Mouse (Mus musculus): ENCODE data around the gene Npy5r. TPM values are rescaled to one million over a fixed set of nuclear protein-coding genes. Genes with fewer than 3 reads are reported as not detected.

Gene Npy5r
- polyA plus RNA-seq (2012; rRNA removed) = 0.73 and 0.77 TPM in 2 replicates

DNA sequence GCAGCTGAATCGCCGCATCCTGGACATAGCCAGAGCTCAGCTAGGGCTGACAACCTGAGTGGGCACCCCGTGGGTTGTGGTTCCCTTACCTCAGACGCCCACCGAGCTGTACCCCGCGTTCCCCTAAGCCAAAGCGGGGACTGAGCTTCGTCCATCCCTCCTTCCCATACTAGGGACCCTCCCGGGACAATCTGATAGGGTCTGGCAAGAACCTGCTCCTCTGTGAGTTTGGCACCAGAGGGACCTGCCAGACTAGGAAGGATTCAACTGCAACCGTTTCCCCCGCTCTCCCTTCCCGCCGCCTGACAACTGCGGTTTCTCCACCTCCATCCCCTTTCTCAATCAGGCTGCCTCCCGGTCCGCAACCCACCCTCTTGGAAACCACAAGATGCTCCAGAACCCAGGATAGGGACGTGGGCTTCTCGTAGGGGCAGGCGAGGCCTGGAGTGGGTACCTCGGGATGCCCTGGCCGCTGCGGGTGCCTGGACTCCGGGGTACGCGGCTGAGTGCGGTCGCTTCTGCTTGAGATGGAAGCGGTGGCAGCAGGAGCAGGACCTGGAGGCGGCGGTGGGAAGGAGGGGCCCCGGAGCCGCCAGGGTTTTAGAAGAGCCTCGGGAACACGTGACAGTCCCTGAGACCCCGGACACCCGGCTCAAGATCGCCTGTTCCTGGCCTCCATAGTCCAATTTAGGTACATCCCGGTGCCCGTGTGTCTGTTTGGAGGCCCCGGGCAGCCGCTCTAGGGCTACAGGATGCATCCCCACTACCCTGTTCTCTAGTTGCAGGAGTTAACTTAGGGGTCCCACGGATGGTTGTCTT lies at the start of gene Npy5r:
Npy5r (minus strand) TSS at position 618 of the 819 bp plus-strand sequence.
- peak; percentile 63 for DNase-seq (ENCODE audit: low read depth)
- TF ChIP-seq POLR2A (IDR thresholded peaks at IDR 0.05; ENCODE audit: borderline replicate concordance, extremely low read depth, insufficient read depth, insufficient read length, poor library complexity, severe bottlenecking) (no peak), CTCF (IDR thresholded peaks at IDR 0.05; ENCODE audit: borderline replicate concordance, extremely low read depth, insufficient read depth, insufficient read length) (no peak)

DNA sequence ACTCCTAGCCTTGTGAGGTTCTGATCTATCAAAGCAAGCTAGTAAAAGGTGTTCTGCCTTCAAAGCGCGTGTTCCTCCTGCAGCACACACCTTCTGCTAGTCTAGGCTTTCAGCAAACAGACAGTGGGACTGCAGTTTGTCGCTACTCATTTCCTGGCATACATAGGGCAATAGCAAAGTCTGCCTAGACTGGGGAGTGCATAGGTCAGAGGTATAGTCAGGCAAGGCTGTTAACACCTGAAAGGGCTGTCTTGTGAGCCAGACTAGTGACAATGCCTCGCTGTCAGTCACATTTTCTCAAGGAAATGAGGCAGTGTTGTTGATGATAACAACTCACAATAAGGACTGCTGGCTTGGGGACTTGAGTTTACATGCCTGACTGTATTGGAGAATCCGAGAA lies 44.0 kb upstream of the Npy5r start:
- TF ChIP-seq POLR2A (IDR thresholded peaks at IDR 0.05; ENCODE audit: borderline replicate concordance, extremely low read depth, insufficient read depth, insufficient read length, poor library complexity, severe bottlenecking) = no peak
- TF ChIP-seq CTCF (IDR thresholded peaks at IDR 0.05; ENCODE audit: borderline replicate concordance, extremely low read depth, insufficient read depth, insufficient read length) = no peak
- no peak for DNase-seq (ENCODE audit: low read depth)

DNA sequence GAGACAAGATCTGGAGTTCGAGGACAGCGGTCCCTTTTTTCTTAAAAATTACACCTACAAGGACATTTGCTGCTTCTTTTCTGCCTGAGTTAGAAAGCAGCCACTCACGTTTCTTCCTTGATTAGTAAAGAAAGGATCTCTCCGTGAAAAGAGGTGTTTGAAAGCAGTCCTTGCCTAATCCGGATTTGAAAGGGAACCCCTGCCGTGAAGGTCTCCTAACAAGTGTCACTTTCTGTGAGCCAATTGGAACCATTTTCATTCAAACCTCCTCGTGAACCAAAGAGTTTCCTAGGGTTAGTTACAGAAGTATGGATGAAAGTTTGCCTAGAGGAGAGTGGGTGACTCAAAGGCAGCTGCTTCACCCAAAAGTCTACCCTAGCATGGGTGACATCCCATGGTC lies 41.5 kb upstream of the Npy5r start:
- TF ChIP-seq CTCF (IDR thresholded peaks at IDR 0.05; ENCODE audit: borderline replicate concordance, extremely low read depth, insufficient read depth, insufficient read length) = no peak
- peak; percentile 12 for DNase-seq (ENCODE audit: low read depth)

DNA sequence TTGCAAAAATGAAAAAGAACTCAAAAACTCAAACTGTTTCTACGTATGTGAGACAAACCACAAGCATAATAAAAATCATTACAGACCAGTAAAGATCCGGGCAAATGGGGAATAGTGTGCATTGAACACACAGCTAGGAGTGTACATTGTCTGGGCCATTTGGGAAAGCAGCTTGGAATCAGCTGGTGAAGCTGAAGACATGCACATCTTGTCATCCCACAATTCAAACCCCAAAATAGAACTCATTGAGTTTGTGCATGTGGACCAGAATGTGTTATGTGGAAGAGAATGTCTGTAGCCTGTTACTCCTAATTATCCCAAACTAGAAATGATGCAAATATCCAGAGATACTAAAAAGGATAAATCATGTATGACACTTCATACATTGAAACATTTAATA lies 34.9 kb upstream of the Npy5r start:
- TF ChIP-seq POLR2A (IDR thresholded peaks at IDR 0.05; ENCODE audit: borderline replicate concordance, extremely low read depth, insufficient read depth, insufficient read length, poor library complexity, severe bottlenecking) (no peak), CTCF (IDR thresholded peaks at IDR 0.05; ENCODE audit: borderline replicate concordance, extremely low read depth, insufficient read depth, insufficient read length) (no peak)

DNA sequence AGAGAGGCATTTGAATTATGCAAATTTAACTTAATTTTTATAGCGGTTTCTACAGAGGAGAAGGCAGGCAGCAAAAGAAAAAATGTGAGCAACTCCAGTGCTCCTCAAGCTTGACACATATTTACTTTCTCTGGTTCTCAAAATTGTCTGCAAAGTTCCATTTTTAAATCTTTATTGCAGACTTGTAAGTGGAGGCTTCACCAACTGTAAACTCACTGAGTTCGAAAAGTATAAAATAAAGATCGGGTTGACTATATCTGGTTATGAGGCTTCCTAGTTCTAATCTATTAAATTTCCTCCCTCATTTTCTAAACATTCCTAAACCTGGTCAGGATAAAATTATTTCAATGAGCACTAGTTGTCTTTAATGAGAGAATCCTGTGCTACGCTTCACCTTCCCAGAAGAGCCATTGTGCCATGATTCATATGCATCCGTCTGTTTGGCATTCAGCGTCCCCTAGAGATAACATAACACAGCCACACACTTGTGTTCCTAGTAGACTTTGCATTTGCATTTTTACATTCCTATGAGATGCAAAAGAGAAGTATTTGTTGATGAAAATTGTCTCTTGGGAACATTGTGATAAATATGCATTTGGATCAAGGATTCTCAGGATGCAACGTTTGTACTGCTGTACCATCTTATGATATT lies 26.5 kb upstream of the Npy5r start:
- TF ChIP-seq CTCF (IDR thresholded peaks at IDR 0.05; ENCODE audit: borderline replicate concordance, extremely low read depth, insufficient read depth, insufficient read length) (no peak), POLR2A (IDR thresholded peaks at IDR 0.05; ENCODE audit: borderline replicate concordance, extremely low read depth, insufficient read depth, insufficient read length, poor library complexity, severe bottlenecking) (no peak)
- DNase-seq (ENCODE audit: low read depth) = no peak

More for the DNA sequence above, 34.9 kb upstream of the Npy5r start:
- DNase-seq (ENCODE audit: low read depth) = no peak

DNA sequence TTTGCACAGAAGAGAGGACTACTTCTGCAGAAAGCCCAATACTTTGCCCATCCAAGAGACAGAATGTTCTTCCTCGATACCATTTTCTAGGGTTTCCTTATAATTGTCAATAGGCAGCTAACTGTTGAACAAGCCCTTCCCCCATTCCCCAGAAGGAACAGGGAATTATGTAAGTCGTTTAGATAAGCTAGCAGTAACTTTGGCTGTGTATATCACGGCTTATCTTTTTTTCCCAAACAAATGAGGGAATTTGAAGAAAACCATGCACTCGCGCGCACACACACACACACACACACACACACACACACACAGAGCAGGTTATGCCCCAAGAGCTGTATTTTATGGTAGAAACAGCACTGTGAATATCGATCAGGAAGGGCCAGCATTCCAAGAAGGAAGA lies 10.9 kb upstream of the Npy5r start:
- no peak for DNase-seq (ENCODE audit: low read depth)
- no peak for TF ChIP-seq POLR2A (IDR thresholded peaks at IDR 0.05; ENCODE audit: borderline replicate concordance, extremely low read depth, insufficient read depth, insufficient read length, poor library complexity, severe bottlenecking)

DNA sequence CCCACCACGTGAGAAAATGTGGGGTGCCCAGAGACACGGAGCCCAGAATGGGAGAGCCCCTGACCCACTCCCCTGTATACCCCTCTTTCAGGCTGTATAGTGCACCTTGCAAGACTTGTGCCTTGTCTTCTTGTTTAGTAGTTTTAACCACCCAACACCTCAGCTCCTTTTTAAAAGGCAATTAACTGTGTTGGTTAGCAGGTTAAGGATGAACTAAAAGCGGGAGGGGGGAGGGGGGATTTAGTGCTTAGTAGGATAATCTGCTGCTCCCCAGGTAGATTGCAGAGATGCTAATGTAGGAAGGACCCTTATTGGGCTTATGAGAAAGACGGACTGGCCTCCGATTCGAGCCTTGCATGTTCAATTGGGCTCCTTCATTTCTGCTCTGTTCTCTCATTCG lies 10.1 kb upstream of the Npy5r start:
- TF ChIP-seq POLR2A (IDR thresholded peaks at IDR 0.05; ENCODE audit: borderline replicate concordance, extremely low read depth, insufficient read depth, insufficient read length, poor library complexity, severe bottlenecking) = no peak
- TF ChIP-seq CTCF (IDR thresholded peaks at IDR 0.05; ENCODE audit: borderline replicate concordance, extremely low read depth, insufficient read depth, insufficient read length) = no peak

DNA sequence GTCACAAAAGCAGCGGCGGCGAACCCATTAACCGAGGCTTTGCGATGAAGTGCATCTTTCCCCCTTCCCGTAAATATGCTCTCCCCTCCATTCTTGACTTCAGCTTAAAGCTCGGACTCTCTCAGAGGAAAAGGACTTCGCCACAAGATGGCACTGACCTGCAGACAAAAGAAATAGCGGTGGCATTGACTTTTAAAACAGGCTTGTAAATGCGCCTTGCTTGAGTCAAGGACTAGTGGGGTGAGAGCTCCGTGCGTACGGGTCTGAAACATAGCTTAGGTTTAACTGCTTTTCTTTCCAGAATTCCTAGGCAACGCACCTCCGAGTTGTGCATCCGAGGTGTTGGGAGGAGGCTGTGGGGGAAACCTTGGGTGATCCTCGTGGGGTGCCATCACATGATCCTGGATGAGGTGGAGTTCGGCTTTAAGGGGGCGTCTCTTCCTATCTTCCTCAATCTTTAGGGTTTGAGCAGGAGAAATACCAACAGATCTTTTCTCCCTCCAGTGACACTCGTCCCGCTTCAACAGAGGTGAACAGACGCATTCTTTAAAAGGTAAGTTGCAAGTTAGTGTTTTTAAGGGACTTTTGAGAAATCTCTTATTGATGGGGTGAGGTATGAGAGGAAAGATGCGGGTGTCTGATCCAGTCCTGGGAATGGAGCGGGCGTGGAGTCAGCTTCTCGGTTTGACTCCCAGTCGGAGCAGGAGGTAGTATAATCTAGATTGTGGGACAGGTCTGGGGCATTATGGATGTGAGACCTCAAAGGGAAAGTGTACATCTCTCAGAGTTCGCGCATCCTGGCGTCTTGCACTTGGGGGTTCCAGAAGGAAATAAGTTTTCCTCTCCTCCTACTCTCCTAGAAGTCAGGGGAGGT lies 9.3 kb upstream of the Npy5r start, which contains the start of gene Npy1r:
Npy1r (plus strand) TSS at position 223 of the 874 bp plus-strand sequence.
- no peak for TF ChIP-seq POLR2A (IDR thresholded peaks at IDR 0.05; ENCODE audit: borderline replicate concordance, extremely low read depth, insufficient read depth, insufficient read length, poor library complexity, severe bottlenecking)
- peak; percentile 55; the same call in 1 of the 2 replicates for TF ChIP-seq CTCF (IDR thresholded peaks at IDR 0.05; ENCODE audit: borderline replicate concordance, extremely low read depth, insufficient read depth, insufficient read length)
- peak; percentile 91 for DNase-seq (ENCODE audit: low read depth)

More for the DNA sequence above, 10.1 kb upstream of the Npy5r start:
- no peak for DNase-seq (ENCODE audit: low read depth)

DNA sequence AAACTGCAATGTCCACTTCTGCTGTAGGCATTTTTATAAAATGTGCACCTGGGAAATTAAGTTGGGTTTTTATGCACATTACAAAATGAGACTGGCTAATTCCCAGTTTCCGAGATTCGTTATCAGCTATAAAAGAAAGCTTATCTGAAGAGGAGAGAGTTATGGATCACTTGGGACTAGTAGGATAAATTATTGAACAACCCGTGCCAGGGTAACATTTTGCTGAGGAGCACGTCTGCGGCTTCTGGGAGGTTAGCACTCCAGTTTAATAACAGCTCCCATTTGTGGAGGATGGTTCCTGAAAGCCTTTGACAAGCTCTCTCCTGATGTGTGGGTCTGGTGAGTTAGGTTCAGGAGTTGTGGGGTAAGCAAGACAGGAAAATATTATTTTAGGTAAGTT lies 2.5 kb upstream of the Npy5r start:
- TF ChIP-seq POLR2A (IDR thresholded peaks at IDR 0.05; ENCODE audit: borderline replicate concordance, extremely low read depth, insufficient read depth, insufficient read length, poor library complexity, severe bottlenecking) (no peak), CTCF (IDR thresholded peaks at IDR 0.05; ENCODE audit: borderline replicate concordance, extremely low read depth, insufficient read depth, insufficient read length) (no peak)
- DNase-seq (ENCODE audit: low read depth) = no peak

DNA sequence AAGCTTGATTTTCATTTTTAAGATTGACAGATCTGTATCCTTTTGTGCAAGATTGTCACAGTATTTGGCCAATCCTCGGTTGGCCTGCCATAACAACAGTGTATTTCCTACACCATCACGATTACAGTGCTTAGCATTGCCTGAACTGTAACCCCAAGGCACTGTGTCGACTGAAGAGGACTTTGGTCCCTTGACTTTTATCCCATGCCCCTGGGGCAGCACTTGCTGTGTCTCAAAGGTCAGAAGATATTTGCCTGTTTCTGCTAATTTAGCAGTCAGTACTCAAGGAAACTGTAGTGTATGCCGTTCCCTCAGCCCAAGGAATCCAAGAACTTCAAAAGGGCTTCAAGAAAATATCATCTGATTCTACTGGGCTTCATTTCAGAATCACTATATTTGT lies 871 bp upstream of the Npy5r start:
- TF ChIP-seq CTCF (IDR thresholded peaks at IDR 0.05; ENCODE audit: borderline replicate concordance, extremely low read depth, insufficient read depth, insufficient read length) = no peak
- DNase-seq (ENCODE audit: low read depth) = no peak

DNA sequence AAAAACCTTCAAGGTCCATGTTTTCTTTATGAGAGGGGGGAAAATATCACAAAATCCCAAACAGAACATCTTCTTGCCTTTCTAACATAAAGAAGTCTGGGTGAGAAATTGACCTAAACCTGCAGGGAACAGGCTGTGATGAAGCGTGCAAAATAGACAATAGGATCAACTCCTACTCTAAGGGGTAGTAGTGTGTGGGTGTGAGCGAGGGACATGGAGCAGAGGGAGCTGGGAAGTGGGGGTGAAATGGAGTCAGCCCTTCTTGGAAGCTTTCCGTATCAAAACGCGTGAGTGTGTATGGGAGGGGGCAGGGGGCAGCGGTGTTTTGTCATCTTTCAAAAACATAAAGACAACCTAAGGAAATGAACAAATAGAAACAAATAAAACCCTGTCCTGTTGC lies 467 bp upstream of the Npy5r start:
- TF ChIP-seq CTCF (IDR thresholded peaks at IDR 0.05; ENCODE audit: borderline replicate concordance, extremely low read depth, insufficient read depth, insufficient read length) = no peak
- no peak for TF ChIP-seq POLR2A (IDR thresholded peaks at IDR 0.05; ENCODE audit: borderline replicate concordance, extremely low read depth, insufficient read depth, insufficient read length, poor library complexity, severe bottlenecking)
- peak; percentile 13 for DNase-seq (ENCODE audit: low read depth)

All from brain, embryonic 14.5 days (tissue).